Comparison of ENCODE assay signal across 8 mouse cellular contexts in genomic region chr13:18947686-18948085, GRCm38 (mm10). TPM values are rescaled to one million over a fixed set of nuclear protein-coding genes. Genes with fewer than 3 reads are reported as not detected.
A peak's percentile ranks its signal among the peaks of the same experiment; 100 is the strongest.
DNase-seq lines count a peak whose midpoint lies in the region; ATAC-seq and TF ChIP-seq lines count a peak whose summit lies in the region.

No protein-coding gene starts in this region.

- H3K9me3 ChIP-seq in lung, embryonic 14.5 days (ENCODE audit: low read depth, low read length) = no peaks in the 10 kb centered on the region
- no peaks in the 10 kb centered on the region for H3K9me3 ChIP-seq in embryonic facial prominence, embryonic 12.5 days
- no peaks in the 10 kb centered on the region for H3K9me3 ChIP-seq in intestine, embryonic 14.5 days (ENCODE audit: control insufficient read depth, low read length)
- H3K9me3 ChIP-seq in neural tube, embryonic 13.5 days = no peaks in the 10 kb centered on the region

- H3K4me1 ChIP-seq in lung, embryonic 14.5 days (ENCODE audit: insufficient read depth) = no peaks in the 10 kb centered on the region
- peaks cover 2% of the 10 kb centered on the region; the same call in 1 of the 2 replicates for H3K4me1 ChIP-seq in embryonic facial prominence, embryonic 12.5 days
- H3K4me1 ChIP-seq in intestine, embryonic 14.5 days (replicated peaks; ENCODE audit: control insufficient read depth, insufficient read depth, low read length) = peaks cover 10% of the 10 kb centered on the region; the same call in 1 of the 2 replicates
- H3K4me1 ChIP-seq in neural tube, embryonic 13.5 days (replicated peaks) = peaks cover 15% of the 10 kb centered on the region

- TF ChIP-seq CTCF in lung, embryonic 14.5 days (IDR thresholded peaks at IDR 0.05; ENCODE audit: low read depth) = no peak

- H3K9ac ChIP-seq in lung, embryonic 14.5 days = no peak overlapping the region
- H3K9ac ChIP-seq in embryonic facial prominence, embryonic 12.5 days = no peak overlapping the region
- no peak overlapping the region for H3K9ac ChIP-seq in intestine, embryonic 14.5 days (ENCODE audit: low read length)
- H3K9ac ChIP-seq in neural tube, embryonic 13.5 days = peak overlapping the region; percentile 90

- peak; percentile 7 for DNase-seq in lung, embryonic 14.5 days
- DNase-seq in lung, adult 18-20 months = no peak
- no peak for DNase-seq in intestine, embryonic 14.5 days (ENCODE audit: low spot score)
- no peak for DNase-seq in thymus, adult 18-20 months
- no peak for DNase-seq in kidney, postnatal 10 days
- no peak for DNase-seq in adrenal gland, postnatal 25 days

- no peak overlapping the region for H3K27ac ChIP-seq in lung, embryonic 14.5 days (ENCODE audit: low read depth)
- H3K27ac ChIP-seq in embryonic facial prominence, embryonic 12.5 days = no peak overlapping the region
- H3K27ac ChIP-seq in intestine, embryonic 14.5 days (ENCODE audit: low read depth) = no peak overlapping the region
- peak overlapping the region; percentile 92 for H3K27ac ChIP-seq in neural tube, embryonic 13.5 days (replicated peaks)

- ATAC-seq in lung, embryonic 14.5 days (ENCODE audit: insufficient read depth) = no peak
- ATAC-seq in embryonic facial prominence, embryonic 12.5 days (ENCODE audit: insufficient number of reproducible peaks, insufficient read depth, low FRiP score, low TSS enrichment) = no peak
- no peak for ATAC-seq in intestine, embryonic 14.5 days (replicated peaks; ENCODE audit: low FRiP score, low TSS enrichment, low read depth)
- ATAC-seq in neural tube, embryonic 13.5 days (ENCODE audit: low read depth) = peak; percentile 10

- H3K27me3 ChIP-seq in lung, embryonic 14.5 days (ENCODE audit: insufficient read depth, low read length) = peaks cover 13% of the 10 kb centered on the region
- H3K27me3 ChIP-seq in embryonic facial prominence, embryonic 12.5 days = peaks cover 24% of the 10 kb centered on the region
- no peaks in the 10 kb centered on the region for H3K27me3 ChIP-seq in intestine, embryonic 14.5 days (replicated peaks; ENCODE audit: control insufficient read depth, insufficient read depth, low read length)
- no peaks in the 10 kb centered on the region for H3K27me3 ChIP-seq in neural tube, embryonic 13.5 days

- WGBS in lung, embryonic 14.5 days = 14% methylated on average over 5 of the region's 5 CpGs
- 23% methylated on average over 5 of the region's 5 CpGs for WGBS in embryonic facial prominence, embryonic 12.5 days
- 15% methylated on average over 5 of the region's 5 CpGs for whole genome bisulfite sequencing in intestine, embryonic 14.5 days
- WGBS in neural tube, embryonic 13.5 days = 11% methylated on average over 5 of the region's 5 CpGs

- H3K4me2 ChIP-seq in lung, embryonic 14.5 days = peak overlapping the region; percentile 98
- H3K4me2 ChIP-seq in embryonic facial prominence, embryonic 12.5 days (replicated peaks) = peak overlapping the region; percentile 98
- peak overlapping the region; percentile 95 for H3K4me2 ChIP-seq in intestine, embryonic 14.5 days (ENCODE audit: low read length)
- H3K4me2 ChIP-seq in neural tube, embryonic 13.5 days = peak overlapping the region; percentile 80

- peak overlapping the region; percentile 64 for H3K4me3 ChIP-seq in lung, embryonic 14.5 days (ENCODE audit: low read depth, low read length)
- peak overlapping the region; percentile 78 for H3K4me3 ChIP-seq in embryonic facial prominence, embryonic 12.5 days
- peak overlapping the region; percentile 60 for H3K4me3 ChIP-seq in intestine, embryonic 14.5 days (ENCODE audit: low read depth, low read length)
- peak overlapping the region; percentile 81 for H3K4me3 ChIP-seq in neural tube, embryonic 13.5 days

- no peaks in the 10 kb centered on the region for H3K36me3 ChIP-seq in lung, embryonic 14.5 days (ENCODE audit: insufficient read depth)
- no peaks in the 10 kb centered on the region for H3K36me3 ChIP-seq in embryonic facial prominence, embryonic 12.5 days
- H3K36me3 ChIP-seq in intestine, embryonic 14.5 days (ENCODE audit: control insufficient read depth, insufficient read depth, low read length) = no peaks in the 10 kb centered on the region
- no peaks in the 10 kb centered on the region for H3K36me3 ChIP-seq in neural tube, embryonic 13.5 days

RNA-seq across cellular contexts. Expression of gene Amph, which starts 0.3 kb away (rescaled TPM):
- 1.3 TPM in 2 replicates for polyA plus RNA-seq in lung, embryonic 14.5 days (2014; fragmentation: Nextera tagmentation; extraction: Ambion mirVana)
- polyA plus RNA-seq in embryonic facial prominence, embryonic 12.5 days (2016; fragmentation: Nextera tagmentation; extraction: Ambion mirVana) = 3.0 and 3.3 TPM in 2 replicates
- 3.3 and 4.1 TPM in 2 replicates for polyA plus RNA-seq in intestine, embryonic 14.5 days (2014; fragmentation: Nextera tagmentation; extraction: Ambion mirVana)
- polyA plus RNA-seq in neural tube, embryonic 13.5 days (2015; fragmentation: Nextera tagmentation; extraction: Ambion mirVana) = 42.8 and 44.8 TPM in 2 replicates
- 7.0 and 7.3 TPM in 2 replicates for total RNA-seq in adrenal gland, postnatal 25 days (2021)
